Mouse (Mus musculus) bone marrow, adult 2 months (tissue): ENCODE measurements around the gene Cela3b.

Experiments
- CTCF ChIP-seq: fragments of 200-500 bp; IDR thresholded peaks from 2 replicates; pipeline ENCODE4 v1.5.1; 2011; ENCODE audit warnings: low read length, control low read depth; ENCODE audit not compliant: control insufficient read depth, insufficient read depth
- POLR2A ChIP-seq: fragments of 200-500 bp; IDR thresholded peaks from 2 replicates; pipeline ENCODE4 v1.6.1; 2011; ENCODE audit warnings: low read depth, mild to moderate bottlenecking, control low read depth, low read length, borderline replicate concordance; ENCODE audit not compliant: control insufficient read depth

GRCm38 (mm10) chr4:137388983-137389382 lies 41.4 kb downstream of the Cela3b start:
- TF ChIP-seq CTCF (no peak), POLR2A (no peak)
